Mouse (Mus musculus): Measurements from ENCODE around the gene P2rx5. TPM values are rescaled to one million over a fixed set of nuclear protein-coding genes. Genes with fewer than 3 reads are reported as not detected.
A peak's percentile ranks its signal among the peaks of the same experiment; 100 is the strongest.

P2rx5 gene
- total RNA-seq, 2 experiments from 2014 or later, result 7.0 to 12.9 TPM

GRCm38 (mm10) chr11:73177509-73177875 lies 17.3 kb downstream of the P2rx5 start:
- DNase-seq, result peak; percentile 87
- intact Hi-C loops (cut with DNase I), result loop anchor here (2.0 to 5.0 kb wide), 2 partner anchors 21 to 40 kb away; partner anchors contain the start of genes Ctns, Haspin and Shpk
- Histone ChIP-seq H3K4me3 (peak overlapping the region; percentile 99), H3K27ac (peak overlapping the region; percentile 97)
- TF ChIP-seq CTCF (IDR thresholded peaks at IDR 0.05), result no peak

DNA sequence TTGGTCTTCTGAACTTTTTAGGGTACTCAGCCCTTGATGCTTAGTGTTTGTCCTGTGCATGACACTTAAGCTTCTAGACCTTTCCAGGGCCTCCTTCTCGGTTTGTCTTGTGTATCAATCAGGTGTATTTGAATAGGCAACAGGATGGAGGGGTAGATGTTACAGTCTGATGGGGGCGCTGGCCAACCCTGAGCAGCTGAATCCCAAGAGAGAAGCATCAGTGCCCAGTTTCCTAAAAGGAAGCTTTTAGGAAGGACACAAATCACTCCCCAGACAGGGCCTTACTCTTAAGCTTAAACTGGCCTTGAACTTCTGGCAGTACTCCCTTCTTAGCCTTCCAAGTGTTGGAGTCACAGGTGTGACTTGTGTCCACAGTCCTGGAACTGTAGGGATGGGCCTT lies 17.7 kb downstream of the P2rx5 start:
- intact Hi-C loops (cut with DNase I), result loop anchor here (2.0 to 5.0 kb wide), 2 partner anchors 21 to 41 kb away; partner anchors contain the start of genes Ctns, Haspin and Shpk
- no peak for DNase-seq
- H3K4me3 ChIP-seq, result peak overlapping the region; percentile 99
- peak overlapping the region; percentile 97 for H3K27ac ChIP-seq
- no peak for TF ChIP-seq CTCF (IDR thresholded peaks at IDR 0.05)

- no peak for TF ChIP-seq CTCF (IDR thresholded peaks at IDR 0.05)
- DNase-seq, result no peak
- intact Hi-C loops (cut with DNase I), result no loop called here
- Histone ChIP-seq H3K27ac (no peak overlapping the region), H3K4me3 (no peak overlapping the region)
These were observed 25.8 kb downstream of the P2rx5 start for GRCm38 (mm10) chr11:73185872-73186615.

GRCm38 (mm10) chr11:73187231-73187630 lies 27.0 kb downstream of the P2rx5 start:
- TF ChIP-seq CTCF (IDR thresholded peaks at IDR 0.05), result no peak
- no peak for DNase-seq
- Histone ChIP-seq H3K27ac (no peak overlapping the region), H3K4me3 (no peak overlapping the region)
- intact Hi-C loops (cut with DNase I), result no loop called here

DNA sequence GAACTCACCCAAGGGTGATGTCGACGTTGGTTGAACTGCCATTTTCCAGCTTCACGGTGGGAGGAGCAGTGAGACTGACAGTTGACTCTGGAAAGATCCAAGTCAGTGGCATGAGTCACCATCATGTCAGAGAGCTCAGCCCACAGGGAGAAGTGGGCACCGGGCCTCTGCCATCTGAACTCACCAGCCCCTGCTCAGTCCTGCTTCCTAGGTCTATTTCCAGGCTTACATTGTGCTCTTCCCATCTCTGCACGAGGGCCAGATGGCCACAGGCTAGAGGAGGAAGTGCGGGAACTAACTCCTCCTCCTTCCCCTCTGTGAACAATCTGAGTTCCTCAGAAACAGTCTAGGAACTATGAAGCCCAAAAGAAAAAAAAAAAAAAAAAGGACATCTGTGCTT lies 32.8 kb downstream of the P2rx5 start:
- no peak overlapping the region for H3K4me3 ChIP-seq
- intact Hi-C loops (cut with DNase I), result no loop called here
- H3K27ac ChIP-seq, result no peak overlapping the region
- no peak for DNase-seq
- TF ChIP-seq CTCF (IDR thresholded peaks at IDR 0.05), result no peak

DNA sequence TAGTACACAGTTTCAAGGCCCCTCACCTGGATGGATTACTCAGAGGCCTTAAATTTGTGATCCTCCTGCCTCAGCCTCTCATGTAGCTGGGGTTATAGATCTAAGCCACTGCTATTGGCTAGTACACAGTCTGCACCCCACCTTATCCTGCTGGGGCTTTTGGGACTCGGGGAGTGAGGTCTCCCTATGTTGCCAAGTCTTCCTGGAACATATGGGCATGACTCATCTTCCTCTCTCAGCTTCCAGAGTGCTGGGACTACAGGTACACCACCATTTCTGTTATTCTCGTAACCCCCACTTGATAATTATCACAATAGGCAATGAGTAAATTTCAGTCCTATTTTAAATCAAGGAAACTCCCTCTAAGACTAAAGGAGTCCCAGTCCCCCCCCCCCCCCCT lies 34.2 kb downstream of the P2rx5 start:
- no peak for DNase-seq
- TF ChIP-seq CTCF (IDR thresholded peaks at IDR 0.05), result no peak
- intact Hi-C loops (cut with DNase I), result no loop called here
- no peak overlapping the region for H3K4me3 ChIP-seq
- H3K27ac ChIP-seq, result no peak overlapping the region

DNA sequence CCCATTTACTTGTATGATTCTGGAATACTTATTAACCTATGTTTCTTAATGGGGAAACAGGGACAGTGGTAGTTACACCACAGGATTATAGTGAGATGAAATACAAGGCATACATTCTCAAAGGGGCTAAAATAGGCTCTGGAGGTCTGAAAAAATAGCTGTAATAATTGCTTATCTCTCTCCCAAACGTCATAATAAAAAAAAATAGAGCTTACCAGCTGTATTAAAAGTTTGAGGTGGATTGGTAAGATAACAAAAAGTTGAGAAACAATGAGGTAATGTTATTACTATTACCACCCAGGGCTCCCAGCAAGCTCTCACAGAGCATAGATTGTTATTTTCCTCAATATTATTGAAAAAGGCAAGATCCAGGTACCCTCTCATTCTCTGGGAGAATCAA lies 38.0 kb downstream of the P2rx5 start:
- intact Hi-C loops (cut with DNase I), result loop anchor here (2.0 kb wide), 1 partner anchor 21 kb away; the partner anchor contains the start of genes Emc6 and Tax1bp3
- no peak for DNase-seq
- peak overlapping the region; percentile 92 for H3K4me3 ChIP-seq
- TF ChIP-seq CTCF (IDR thresholded peaks at IDR 0.05), result no peak
- peak overlapping the region; percentile 94 for H3K27ac ChIP-seq

- DNase-seq, result peak; percentile 85
- peak within 1 kb of the TSS; percentile 94 for H3K27ac ChIP-seq
- TF ChIP-seq CTCF (IDR thresholded peaks at IDR 0.05), result no peak
- intact Hi-C loops (cut with DNase I), result loop anchor here (2.0 kb wide), 1 partner anchor 22 kb away; the partner anchor contains the start of genes Emc6 and Tax1bp3
- H3K4me3 ChIP-seq, result peak within 1 kb of the TSS; percentile 92
These were observed 38.5 kb downstream of the P2rx5 start, which contains the start of gene Ctns for GRCm38 (mm10) chr11:73198603-73199229. Gene Ctns (minus strand): TSS chr11:73199042.

- intact Hi-C loops (cut with DNase I), result loop anchor here (2.0 kb wide), 1 partner anchor 22 kb away; the partner anchor contains the start of genes Emc6 and Tax1bp3
- Histone ChIP-seq H3K27ac (peak within 1 kb of the TSS; percentile 94), H3K4me3 (peak within 1 kb of the TSS; percentile 92)
- no peak for TF ChIP-seq CTCF (IDR thresholded peaks at IDR 0.05)
- peak; percentile 95 for DNase-seq
These were observed 39.0 kb downstream of the P2rx5 start, which contains the start of gene Shpk for GRCm38 (mm10) chr11:73199230-73199712. Gene Shpk (plus strand): TSS chr11:73199460.

DNA sequence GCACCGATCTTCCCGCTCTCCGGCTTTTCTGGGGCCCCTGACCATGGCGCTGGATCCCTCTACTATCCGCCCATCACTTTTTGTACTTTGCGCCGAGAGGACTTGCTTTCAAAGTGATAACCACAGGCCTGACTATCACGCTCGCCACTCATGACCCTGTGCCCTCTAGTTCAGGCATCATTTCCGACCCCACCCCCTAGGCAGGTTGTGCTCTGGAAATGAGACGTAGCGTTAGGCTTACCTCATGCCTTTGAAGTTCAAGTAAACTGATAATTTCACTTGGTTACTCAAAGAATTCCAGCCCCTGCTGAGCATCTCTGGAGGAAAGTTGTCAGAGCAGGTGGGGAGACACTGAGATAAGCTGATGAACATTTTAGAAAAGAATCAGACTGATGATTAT lies 39.7 kb downstream of the P2rx5 start:
- H3K27ac ChIP-seq, result peak overlapping the region; percentile 94

DNA sequence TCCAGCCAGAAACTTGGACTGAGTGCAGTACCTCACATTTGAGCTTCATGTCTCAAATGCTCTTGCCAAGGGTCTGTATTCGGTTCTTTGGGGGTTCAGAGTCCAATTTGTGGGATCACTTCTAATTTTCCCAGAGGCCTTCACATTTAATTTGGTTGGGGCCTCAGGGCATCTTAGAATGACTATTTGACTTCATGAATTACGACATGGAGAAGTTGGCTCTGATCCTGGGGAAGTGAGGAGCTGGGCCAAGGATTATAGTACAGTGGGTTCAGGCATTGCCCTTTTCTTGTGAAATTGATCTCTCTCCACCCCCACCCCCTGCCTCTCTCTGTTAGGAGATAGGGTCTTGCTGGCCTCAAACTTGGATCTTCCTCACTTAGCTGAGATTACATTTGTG lies 40.8 kb downstream of the P2rx5 start:
- no peak for DNase-seq
- TF ChIP-seq CTCF (IDR thresholded peaks at IDR 0.05), result no peak

More for the DNA sequence above, 39.7 kb downstream of the P2rx5 start:
- intact Hi-C loops (cut with DNase I), result loop anchor here (2.0 kb wide), 1 partner anchor 23 kb away; the partner anchor contains the start of genes Emc6 and Tax1bp3
- DNase-seq, result no peak
- peak overlapping the region; percentile 92 for H3K4me3 ChIP-seq
- no peak for TF ChIP-seq CTCF (IDR thresholded peaks at IDR 0.05)

GRCm38 (mm10) chr11:73201597-73201996 lies 41.4 kb downstream of the P2rx5 start:
- H3K4me3 ChIP-seq, result no peak overlapping the region
- peak; percentile 29 for DNase-seq
- TF ChIP-seq CTCF (IDR thresholded peaks at IDR 0.05), result peak; percentile 40
- intact Hi-C loops (cut with DNase I), result no loop called here
- H3K27ac ChIP-seq, result peak overlapping the region; percentile 65

More for the DNA sequence above, 40.8 kb downstream of the P2rx5 start:
- intact Hi-C loops (cut with DNase I), result no loop called here
- Histone ChIP-seq H3K4me3 (no peak overlapping the region), H3K27ac (peak overlapping the region; percentile 65)

GRCm38 (mm10) chr11:73203895-73204294 lies 43.7 kb downstream of the P2rx5 start:
- no peak for DNase-seq
- intact Hi-C loops (cut with DNase I), result no loop called here
- Histone ChIP-seq H3K4me3 (no peak overlapping the region), H3K27ac (peak overlapping the region; percentile 40)
- no peak for TF ChIP-seq CTCF (IDR thresholded peaks at IDR 0.05)
